Mouse (Mus musculus): Measurements from ENCODE around the gene Txlnb. TPM values are rescaled to one million over a fixed set of nuclear protein-coding genes. Genes with fewer than 3 reads are reported as not detected.

Gene Txlnb
- polyA plus RNA-seq (2012; ENCODE audit: low replicate concordance): 0.11 TPM in 1 of 2 replicates, not detected in the other

DNA sequence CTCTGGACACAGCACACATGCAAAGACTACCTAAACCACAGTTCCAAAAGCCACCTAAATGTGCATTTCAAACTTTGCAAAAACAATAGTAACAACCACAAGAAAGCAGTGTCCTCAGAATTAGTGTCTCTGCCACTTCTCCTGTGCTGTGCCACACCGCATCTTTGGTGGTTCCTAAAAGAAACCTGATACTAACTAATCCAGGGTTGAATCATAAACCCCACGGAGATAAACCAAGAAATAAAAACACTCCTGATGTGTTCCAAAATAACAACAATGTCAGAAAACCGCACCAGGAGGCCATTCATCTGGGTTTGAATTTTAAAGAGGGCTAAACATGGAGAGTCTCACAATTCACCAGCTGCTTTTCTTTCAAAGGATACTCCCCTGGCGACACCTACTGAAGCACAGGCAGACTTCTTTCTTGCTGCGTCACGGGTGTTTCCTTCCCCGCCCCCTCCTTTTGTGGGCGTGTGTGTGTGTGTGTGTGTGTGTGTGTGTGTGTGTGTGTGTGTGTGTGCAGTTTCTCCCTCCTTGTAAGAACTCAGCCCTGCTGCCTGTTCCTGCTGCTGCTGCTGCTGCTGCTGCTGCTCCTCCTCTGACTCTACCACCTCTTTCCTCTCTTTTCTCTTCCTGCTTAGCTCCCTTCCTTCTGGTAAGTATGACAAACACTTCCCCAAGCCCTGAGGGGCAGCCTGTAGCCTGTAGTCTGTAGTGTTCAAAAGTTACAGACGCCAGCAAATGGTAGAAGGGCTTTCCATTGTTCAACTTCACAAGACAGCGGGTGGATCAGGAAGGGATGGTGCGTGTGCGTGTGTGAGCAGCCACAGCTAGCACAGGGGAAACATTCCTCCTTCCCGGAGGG, at the start of gene Txlnb:
Gene Txlnb (plus strand): TSS at position 460 of the 865 bp plus-strand sequence.

Other genes starting within 250 kb of the Txlnb start
- 25.9 and 48.8 TPM in 2 replicates for gene Cited2, start 73.0 kb upstream of the Txlnb start, polyA plus RNA-seq (2012; ENCODE audit: low replicate concordance)
- gene Heca, start 151.8 kb downstream of the Txlnb start, polyA plus RNA-seq (2012; ENCODE audit: low replicate concordance): 9.1 and 11.1 TPM in 2 replicates
- 6.9 and 15.4 TPM in 2 replicates for gene Abracl, start 227.1 kb downstream of the Txlnb start, polyA plus RNA-seq (2012; ENCODE audit: low replicate concordance)